Mouse (Mus musculus) heart, embryonic 14.5 days (tissue): ENCODE results near the gene Mtmr2. TPM values are rescaled to one million over a fixed set of nuclear protein-coding genes. Genes with fewer than 3 reads are reported as not detected.
A peak's percentile ranks its signal among the peaks of the same experiment; 100 is the strongest.

Experiments used
- ATAC-seq: fragments of 200-750 bp; cut with Nextera tagmentation; 2 replicates; pipeline ENCODE4 v1.8.0; 2017; ENCODE audit warnings: low read depth, moderate TSS enrichment; ENCODE audit not compliant: insufficient number of reproducible peaks, insufficient read depth, low FRiP score
- H3K27ac ChIP-seq, 2 experiments: fragments of 200-500 bp in 1 of 2; fragments of 300-500 bp in 1 of 2; sonication (generic) in 1 of 2; replicated peaks in 1 of 2; 2 replicates each; pipeline ENCODE4 v1.5.1; 2012 to 2014; ENCODE audit warnings: low read depth in 2 of 2, low read length in 2 of 2, control low read depth in 1 of 2, mild to moderate bottlenecking in 1 of 2, mixed read lengths in 1 of 2; ENCODE audit not compliant: control insufficient read depth in 1 of 2, insufficient read depth in 1 of 2
- H3K27me3 ChIP-seq: fragments of 300-500 bp; sonication (generic); 2 replicates; pipeline ENCODE4 v1.6.1; 2014; ENCODE audit warnings: mild to moderate bottlenecking, low read length, control low read depth; ENCODE audit not compliant: control insufficient read depth, insufficient read depth
- H3K36me3 ChIP-seq: fragments of 300-500 bp; sonication (generic); 2 replicates; pipeline ENCODE4 v1.6.1; 2014; ENCODE audit warnings: mild to moderate bottlenecking, control low read depth, low read length, mixed read lengths; ENCODE audit not compliant: control insufficient read depth, insufficient read depth
- H3K4me1 ChIP-seq, 2 experiments: fragments of 200-500 bp in 1 of 2; fragments of 300-500 bp in 1 of 2; sonication (generic) in 1 of 2; 2 replicates each; pipeline ENCODE4 v1.6.1; 2012 to 2014; ENCODE audit warnings: low read length in 2 of 2, control low read depth in 1 of 2, mixed read lengths in 1 of 2; ENCODE audit not compliant: control insufficient read depth in 2 of 2, insufficient read depth in 2 of 2
- H3K4me2 ChIP-seq: fragments of 300-500 bp; sonication (generic); 2 replicates; pipeline ENCODE4 v1.6.1; 2014; ENCODE audit warnings: mild to moderate bottlenecking, low read length
- H3K4me3 ChIP-seq, 2 experiments: fragments of 200-500 bp in 1 of 2; fragments of 300-500 bp in 1 of 2; sonication (generic) in 1 of 2; 2 replicates each; pipeline ENCODE4 v1.5.1; 2012 to 2014; ENCODE audit warnings: low read length in 2 of 2, mild to moderate bottlenecking in 2 of 2, control low read depth in 1 of 2, low read depth in 1 of 2, moderate library complexity in 1 of 2; ENCODE audit not compliant: control insufficient read depth in 1 of 2, insufficient read depth in 1 of 2
- H3K9ac ChIP-seq: fragments of 300-500 bp; sonication (generic); 2 replicates; pipeline ENCODE4 v1.6.1; 2014; ENCODE audit warnings: mild to moderate bottlenecking, low read length
- H3K9me3 ChIP-seq: fragments of 300-500 bp; sonication (generic); 2 replicates; pipeline ENCODE4 v1.6.1; 2016; ENCODE audit warnings: low read length, control low read depth; ENCODE audit not compliant: control insufficient read depth
- WGBS: fragments of 180-500 bp; shearing (Covaris S2); extraction: QIAGEN DNeasy Blood & Tissue Kit; methylation state at CpG from one replicate; pipeline ENCODE4 v1.1.7; 2014; 5-methylcytosine and 5-hydroxymethylcytosine counted together
- polyA plus RNA-seq: library from polyadenylated mRNA; unstranded; fragments of >200 nt; fragmentation: Nextera tagmentation; extraction: Ambion mirVana; gene quantifications from 2 replicates; pipeline ENCODE4 v1.2.1, GENCODE M21; 2014

Mtmr2 gene
- polyA plus RNA-seq, result 46.9 and 48.2 TPM in 2 replicates

- H3K4me1 ChIP-seq, result peaks cover 0 to 5% of the 10 kb centered on the region in 2 experiments; a peak in 1 of 4 replicates
Measured at GRCm38 (mm10) chr9:13748404-13748797, at the start of gene Mtmr2. Gene Mtmr2 (plus strand): TSS chr9:13748410.

GRCm38 (mm10) chr9:13699061-13699780 is 49.0 kb upstream of the Mtmr2 start:
- Histone ChIP-seq H3K4me2 (no peak overlapping the region), H3K27ac (no peak overlapping the region), H3K36me3 (0 out of 2 replicates have a peak, but pooled peaks cover 3% of the 10 kb centered on the region), H3K4me3 (no peak overlapping the region), H3K4me1 (peaks cover 15 to 37% of the 10 kb centered on the region in 2 experiments), H3K27me3 (no peaks in the 10 kb centered on the region), H3K9me3 (no peaks in the 10 kb centered on the region), H3K9ac (no peak overlapping the region)
- WGBS, result 78% methylated on average over 14 of the region's 14 CpGs
- ATAC-seq, result no peak

More at GRCm38 (mm10) chr9:13748404-13748797, at the start of gene Mtmr2:
- Histone ChIP-seq H3K4me3 (peak within 1 kb of the TSS; percentile 86 to 97), H3K36me3 (no peaks in the 10 kb centered on the region), H3K9ac (peak within 1 kb of the TSS; percentile 95), H3K27me3 (no peaks in the 10 kb centered on the region), H3K4me2 (peak within 1 kb of the TSS; percentile 66), H3K27ac (peak within 1 kb of the TSS; percentile 89 to 96), H3K9me3 (no peaks in the 10 kb centered on the region)
- WGBS, result 46% methylated on average over 2 of the region's 2 CpGs
- ATAC-seq, result no peak

GRCm38 (mm10) chr9:13699781-13700116 is 48.5 kb upstream of the Mtmr2 start:
- Histone ChIP-seq H3K4me3 (no peak overlapping the region), H3K9me3 (no peaks in the 10 kb centered on the region), H3K27ac (no peak overlapping the region), H3K9ac (no peak overlapping the region), H3K27me3 (no peaks in the 10 kb centered on the region), H3K4me2 (no peak overlapping the region), H3K36me3 (0 out of 2 replicates have a peak, but pooled peaks cover 3% of the 10 kb centered on the region), H3K4me1 (peaks cover 11 to 32% of the 10 kb centered on the region in 2 experiments)
- 84% methylated on average over 5 of the region's 5 CpGs for WGBS
- ATAC-seq, result no peak

- H3K27ac ChIP-seq, result no peak overlapping the region
- no peak overlapping the region for H3K9ac ChIP-seq
- ATAC-seq, result no peak
- peaks cover 16% of the 10 kb centered on the region for H3K36me3 ChIP-seq
- WGBS, result 88% methylated on average over 12 of the region's 12 CpGs
- H3K27me3 ChIP-seq, result no peaks in the 10 kb centered on the region
- H3K4me3 ChIP-seq, result no peak overlapping the region
- no peaks in the 10 kb centered on the region for H3K9me3 ChIP-seq
- no peak overlapping the region for H3K4me2 ChIP-seq
- peaks cover 8 to 20% of the 10 kb centered on the region in 2 experiments for H3K4me1 ChIP-seq
Measured at GRCm38 (mm10) chr9:13701773-13702172, 46.4 kb upstream of the Mtmr2 start.

- WGBS, result 12% methylated on average over 2 of the region's 2 CpGs
- Histone ChIP-seq H3K9ac (no peak overlapping the region), H3K27ac (peak overlapping the region; percentile 85 to 87), H3K4me3 (no peak overlapping the region), H3K4me2 (peak overlapping the region; percentile 25), H3K36me3 (peaks cover 23% of the 10 kb centered on the region), H3K9me3 (no peaks in the 10 kb centered on the region), H3K4me1 (peaks cover 8 to 20% of the 10 kb centered on the region in 2 experiments), H3K27me3 (no peaks in the 10 kb centered on the region)
- peak; percentile 90 for ATAC-seq
Measured at GRCm38 (mm10) chr9:13703100-13703499, 45.1 kb upstream of the Mtmr2 start.

GRCm38 (mm10) chr9:13704917-13705316 is 43.3 kb upstream of the Mtmr2 start:
- Histone ChIP-seq H3K27ac (no peak overlapping the region), H3K36me3 (peaks cover 23% of the 10 kb centered on the region), H3K4me1 (peaks cover 8 to 20% of the 10 kb centered on the region in 2 experiments), H3K9me3 (no peaks in the 10 kb centered on the region), H3K4me3 (no peak overlapping the region), H3K27me3 (no peaks in the 10 kb centered on the region), H3K4me2 (no peak overlapping the region), H3K9ac (no peak overlapping the region)
- WGBS, result 77% methylated on average over 4 of the region's 4 CpGs
- no peak for ATAC-seq

- Histone ChIP-seq H3K9me3 (no peaks in the 10 kb centered on the region), H3K36me3 (peaks cover 23% of the 10 kb centered on the region), H3K27ac (no peak overlapping the region), H3K27me3 (no peaks in the 10 kb centered on the region), H3K4me1 (peaks cover 8 to 16% of the 10 kb centered on the region in 2 experiments), H3K4me2 (no peak overlapping the region), H3K4me3 (no peak overlapping the region), H3K9ac (no peak overlapping the region)
- 27% methylated on average over 3 of the region's 3 CpGs for WGBS
- no peak for ATAC-seq
Measured at GRCm38 (mm10) chr9:13707066-13707555, 41.1 kb upstream of the Mtmr2 start.
